Mouse (Mus musculus) Muller cell, postnatal 12 days (primary cell): ENCODE measurements around the gene Copz2.
"Not testable (repeated sequence)": the region's sequence is repeated elsewhere in the genome, so short reads cannot be mapped to it uniquely, and the experiment has no call there.

ENCODE experiments used
- DNase-seq: peaks from one replicate; pipeline ENCODE4 v3.0.0-alpha.2; 2015; ENCODE audit errors: inconsistent ontology term

The Copz2 gene

GRCm38 (mm10) chr11:96849681-96850467 is at the start of gene Copz2:
TSS of gene Copz2 (plus strand) at chr11:96849870.
- DNase-seq: peak; percentile 58

GRCm38 (mm10) chr11:96805606-96806005 is 44.1 kb upstream of the Copz2 start:
- no peak for DNase-seq

GRCm38 (mm10) chr11:96808066-96808465 is 41.6 kb upstream of the Copz2 start:
- no peak for DNase-seq

- DNase-seq: no peak
Measured at GRCm38 (mm10) chr11:96809562-96810235, 40.0 kb upstream of the Copz2 start.

GRCm38 (mm10) chr11:96811188-96811587 is 38.5 kb upstream of the Copz2 start:
- DNase-seq: not testable (repeated sequence)

GRCm38 (mm10) chr11:96813455-96813854 is 36.2 kb upstream of the Copz2 start:
- DNase-seq: no peak

- no peak for DNase-seq
Measured at GRCm38 (mm10) chr11:96813920-96814319, 35.8 kb upstream of the Copz2 start.

- DNase-seq: no peak
Measured at GRCm38 (mm10) chr11:96814443-96814842, 35.2 kb upstream of the Copz2 start.

GRCm38 (mm10) chr11:96815895-96816294 is 33.8 kb upstream of the Copz2 start:
- no peak for DNase-seq

- no peak for DNase-seq
Measured at GRCm38 (mm10) chr11:96816494-96816893, 33.2 kb upstream of the Copz2 start.

GRCm38 (mm10) chr11:96816979-96817378 is 32.7 kb upstream of the Copz2 start:
- no peak for DNase-seq

- DNase-seq: no peak
Measured at GRCm38 (mm10) chr11:96818128-96818710, 31.5 kb upstream of the Copz2 start.

- DNase-seq: no peak
Measured at GRCm38 (mm10) chr11:96821956-96822355, 27.7 kb upstream of the Copz2 start.

GRCm38 (mm10) chr11:96822675-96823470 is 26.8 kb upstream of the Copz2 start:
- peak; percentile 54 for DNase-seq

GRCm38 (mm10) chr11:96823471-96823837 is 26.2 kb upstream of the Copz2 start:
- no peak for DNase-seq

GRCm38 (mm10) chr11:96823880-96824782 is 25.5 kb upstream of the Copz2 start:
- DNase-seq: peak; percentile 90

- DNase-seq: peak; percentile 70
Measured at GRCm38 (mm10) chr11:96824783-96825495, 24.7 kb upstream of the Copz2 start.

GRCm38 (mm10) chr11:96826481-96826880 is 23.2 kb upstream of the Copz2 start:
- no peak for DNase-seq

GRCm38 (mm10) chr11:96827062-96827581 is 22.5 kb upstream of the Copz2 start:
- no peak for DNase-seq

GRCm38 (mm10) chr11:96827917-96828316 is 21.8 kb upstream of the Copz2 start:
- DNase-seq: no peak
